Mouse (Mus musculus): Measurements from ENCODE around the gene Nrarp. TPM values are rescaled to one million over a fixed set of nuclear protein-coding genes. Genes with fewer than 3 reads are reported as not detected.

Nrarp gene
- polyA plus RNA-seq, 1 experiment from 2014 or later = 16.9 TPM

DNA sequence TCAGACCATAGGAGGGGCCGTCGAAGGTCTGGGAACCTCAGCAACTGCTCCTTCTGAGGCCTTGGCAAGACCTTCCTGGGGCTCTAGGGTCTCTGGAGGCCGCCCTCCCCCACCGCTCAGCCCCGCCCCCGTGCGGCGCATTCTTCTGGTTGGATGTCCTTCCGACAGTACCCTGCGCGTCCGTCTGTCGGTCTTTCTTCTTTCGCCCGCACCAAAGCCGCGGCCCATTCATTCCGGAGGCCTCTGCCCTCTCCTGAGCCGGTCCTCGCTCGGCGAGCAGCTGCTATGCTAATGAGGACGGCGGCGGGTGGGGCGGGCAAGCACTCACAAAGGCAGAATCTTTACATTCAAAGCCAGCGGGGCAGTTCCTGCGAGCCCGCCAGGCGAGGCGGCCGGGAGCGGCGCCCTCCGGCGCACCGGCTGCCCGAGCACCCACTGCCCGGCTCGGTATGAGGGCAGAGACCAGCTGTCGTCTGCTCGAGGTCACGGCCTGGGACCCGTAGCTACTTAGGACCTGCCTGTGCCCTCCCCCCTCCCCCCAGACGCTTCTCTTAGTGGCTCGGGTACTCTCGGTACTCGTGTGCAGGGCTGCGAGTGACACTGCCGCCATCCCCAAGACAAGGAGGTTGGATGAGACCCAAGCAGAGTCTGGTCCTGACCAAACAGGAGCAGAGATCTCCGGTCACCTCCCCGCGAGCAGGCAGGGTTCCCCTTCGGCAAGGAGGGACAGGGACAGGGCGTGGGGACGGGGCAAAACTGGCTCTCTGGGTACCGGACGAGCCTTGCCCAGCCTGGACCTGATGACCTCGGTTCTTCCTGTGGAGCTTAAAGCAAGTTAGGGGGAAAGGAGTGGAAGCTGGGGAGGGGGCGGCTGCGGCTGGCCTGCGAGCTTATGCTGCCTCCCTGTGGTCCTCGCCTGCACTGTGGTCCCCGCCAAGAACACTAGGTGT is 5.3 kb downstream of the Nrarp start:
- Histone ChIP-seq H3K27ac (peak overlapping the region; percentile 78), H3K4me1 (peaks cover 22% of the 10 kb centered on the region), H3K9me3 (no peaks in the 10 kb centered on the region), H3K4me3 (replicated peaks) (peak overlapping the region; percentile 53), H3K4me2 (peak overlapping the region; percentile 98), H3K27me3 (replicated peaks) (peaks cover 28% of the 10 kb centered on the region), H3K36me3 (no peaks in the 10 kb centered on the region), H3K9ac (peak overlapping the region; percentile 38; the same call in 1 of the 2 replicates)
- under 1% methylated on average over 64 of the region's 64 CpGs for WGBS
- peak; percentile 59 for ATAC-seq (ENCODE audit: insufficient read depth, low FRiP score, low read depth)

DNA sequence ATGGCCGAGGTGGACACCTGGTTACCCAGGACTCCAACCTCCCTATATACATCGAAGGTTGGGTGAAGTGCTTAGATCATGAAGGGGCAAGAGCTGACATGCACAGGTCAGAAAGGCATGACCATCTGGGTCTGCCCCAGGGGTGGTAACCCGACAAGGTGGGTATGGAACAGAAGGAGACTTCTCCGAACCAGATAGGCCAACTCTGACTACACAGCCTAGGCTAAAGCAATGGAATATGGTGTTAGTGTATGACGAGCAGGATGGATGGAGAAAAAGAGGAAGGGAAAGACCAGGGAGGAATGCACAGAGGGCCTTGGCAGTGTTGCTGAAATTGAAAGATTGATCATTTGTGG is 6.0 kb downstream of the Nrarp start:
- Histone ChIP-seq H3K4me1 (0 out of 2 replicates have a peak, but pooled peaks cover 15% of the 10 kb centered on the region), H3K9me3 (no peaks in the 10 kb centered on the region), H3K27ac (no peak overlapping the region), H3K27me3 (replicated peaks) (peaks cover 21% of the 10 kb centered on the region), H3K4me2 (peak overlapping the region; percentile 98), H3K4me3 (replicated peaks) (peak overlapping the region; percentile 53), H3K36me3 (no peaks in the 10 kb centered on the region), H3K9ac (no peak overlapping the region)
- ATAC-seq (ENCODE audit: insufficient read depth, low FRiP score, low read depth) = no peak
- 32% methylated on average over 5 of the region's 5 CpGs for WGBS

DNA sequence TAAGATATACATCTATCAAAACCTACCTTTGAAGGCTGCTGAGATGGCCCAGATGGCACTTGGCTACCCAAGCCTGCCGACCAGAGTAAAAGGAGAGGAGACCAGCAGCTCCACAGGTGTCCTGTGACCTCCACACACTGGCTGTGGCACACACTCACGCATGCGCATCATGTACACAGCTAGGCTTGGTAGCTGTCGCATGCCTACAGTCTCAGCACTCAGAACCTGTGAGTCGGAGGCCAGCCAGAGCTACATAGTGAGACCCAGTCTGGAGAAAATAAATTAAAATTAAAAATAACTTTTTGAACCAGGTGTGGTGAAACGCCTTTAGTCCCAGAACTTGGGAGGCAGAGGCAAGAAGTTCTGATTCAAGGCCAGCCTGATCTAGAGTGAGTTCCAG is 7.3 kb downstream of the Nrarp start:
- Histone ChIP-seq H3K9ac (no peak overlapping the region), H3K9me3 (no peaks in the 10 kb centered on the region), H3K4me3 (replicated peaks) (no peak overlapping the region), H3K4me1 (0 out of 2 replicates have a peak, but pooled peaks cover 11% of the 10 kb centered on the region), H3K27ac (no peak overlapping the region), H3K36me3 (no peaks in the 10 kb centered on the region), H3K27me3 (replicated peaks) (peaks cover 17% of the 10 kb centered on the region; the same call in 1 of the 2 replicates), H3K4me2 (no peak overlapping the region)
- no peak for ATAC-seq (ENCODE audit: insufficient read depth, low FRiP score, low read depth)
- WGBS = 81% methylated on average over 6 of the region's 6 CpGs

DNA sequence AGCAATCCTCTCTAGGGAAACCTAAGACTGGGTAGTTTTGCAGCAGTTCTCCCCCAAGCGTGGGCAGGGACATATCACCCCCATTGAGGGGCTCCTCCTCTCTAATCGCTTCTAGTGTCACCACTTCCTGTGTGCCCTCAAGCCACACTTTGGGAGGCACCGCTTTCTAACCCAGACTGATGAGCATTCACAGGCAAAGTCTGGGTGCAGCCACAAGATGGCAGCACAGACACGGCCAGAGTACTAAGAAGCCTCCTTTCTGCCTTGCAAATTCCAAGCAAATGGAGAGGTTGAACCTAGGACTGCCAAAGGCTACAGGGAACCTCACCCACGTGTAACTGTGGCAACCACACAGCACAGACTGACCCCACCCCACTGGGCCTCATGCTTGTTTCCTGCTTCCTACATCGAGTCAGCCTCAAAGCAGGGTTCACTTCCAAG is 12.8 kb downstream of the Nrarp start:
- peak; percentile 79 for ATAC-seq (ENCODE audit: insufficient read depth, low FRiP score, low read depth)
- no peak overlapping the region for H3K4me3 ChIP-seq (replicated peaks)
- peak overlapping the region; percentile 32 for H3K4me2 ChIP-seq
- 0 out of 2 replicates have a peak, but pooled peaks cover 4% of the 10 kb centered on the region for H3K27me3 ChIP-seq (replicated peaks)
- WGBS = 2% methylated on average over 6 of the region's 6 CpGs
- peaks cover 29% of the 10 kb centered on the region for H3K4me1 ChIP-seq
- no peaks in the 10 kb centered on the region for H3K9me3 ChIP-seq
- no peaks in the 10 kb centered on the region for H3K36me3 ChIP-seq
- H3K9ac ChIP-seq = no peak overlapping the region
- no peak overlapping the region for H3K27ac ChIP-seq

DNA sequence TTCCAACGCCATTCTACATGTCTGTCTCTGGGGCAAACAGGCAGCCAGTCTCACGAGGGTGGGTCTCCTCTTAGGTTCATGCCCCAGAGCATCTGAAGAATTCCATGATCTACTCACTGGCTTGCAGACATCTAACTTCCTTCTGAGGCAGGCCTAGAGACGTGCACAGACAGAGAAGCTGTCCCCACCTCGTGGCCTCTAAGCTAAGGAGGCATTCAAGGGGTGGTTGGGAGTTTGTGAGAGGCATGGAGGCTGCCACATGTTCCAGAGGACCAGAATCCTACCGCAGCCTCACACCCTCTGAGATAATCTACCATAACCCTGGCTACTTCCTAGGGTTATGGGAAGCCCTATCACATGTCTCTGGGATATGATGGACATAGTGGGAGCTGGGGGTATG is 13.4 kb downstream of the Nrarp start:
- Histone ChIP-seq H3K27me3 (replicated peaks) (0 out of 2 replicates have a peak, but pooled peaks cover 4% of the 10 kb centered on the region), H3K9ac (no peak overlapping the region), H3K4me3 (replicated peaks) (no peak overlapping the region), H3K4me2 (peak overlapping the region; percentile 66), H3K4me1 (peaks cover 29% of the 10 kb centered on the region), H3K9me3 (no peaks in the 10 kb centered on the region), H3K36me3 (no peaks in the 10 kb centered on the region), H3K27ac (peak overlapping the region; percentile 67; the same call in 1 of the 2 replicates)
- WGBS = 71% methylated on average over 5 of the region's 5 CpGs
- ATAC-seq (ENCODE audit: insufficient read depth, low FRiP score, low read depth) = no peak

DNA sequence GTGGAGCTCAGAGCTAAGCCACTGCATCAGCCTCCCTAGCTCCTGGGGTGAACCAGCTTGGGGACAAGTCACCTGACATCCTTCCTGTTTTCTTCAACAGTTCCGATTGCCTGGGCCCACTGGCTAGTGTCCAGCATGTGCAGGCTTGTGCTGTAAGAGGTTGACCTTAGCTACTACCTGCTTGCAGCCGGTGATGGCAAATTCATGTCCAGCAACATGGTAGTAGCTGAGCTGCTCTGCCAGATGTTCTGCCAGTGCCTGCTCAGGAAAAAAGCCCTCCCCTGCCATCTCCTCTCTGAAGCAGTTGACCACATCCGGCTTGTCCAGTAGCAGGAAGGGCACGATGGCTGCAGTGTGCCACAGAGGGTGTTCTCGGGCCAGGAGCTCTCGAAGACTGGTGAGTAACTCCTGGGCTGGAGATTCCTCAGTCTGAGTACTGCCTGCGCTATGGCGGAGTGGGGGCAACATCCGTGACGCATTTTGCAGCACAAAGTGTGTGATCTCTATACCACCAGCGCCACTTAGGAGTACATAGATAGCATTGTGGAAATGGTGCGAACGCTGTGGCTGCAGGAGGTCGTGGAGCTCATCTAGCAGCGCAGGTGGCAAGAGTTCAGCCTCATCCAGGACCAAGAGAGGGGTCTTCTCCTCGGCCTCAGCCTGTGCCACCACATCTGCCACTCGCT is 14.1 kb downstream of the Nrarp start:
- H3K36me3 ChIP-seq = 0 out of 2 replicates have a peak, but pooled peaks cover 2% of the 10 kb centered on the region
- 80% methylated on average over 17 of the region's 17 CpGs for WGBS
- H3K9me3 ChIP-seq = no peaks in the 10 kb centered on the region
- H3K9ac ChIP-seq = no peak overlapping the region
- peak overlapping the region; percentile 66 for H3K4me2 ChIP-seq
- H3K27me3 ChIP-seq (replicated peaks) = 0 out of 2 replicates have a peak, but pooled peaks cover 4% of the 10 kb centered on the region
- peaks cover 29% of the 10 kb centered on the region for H3K4me1 ChIP-seq
- H3K4me3 ChIP-seq (replicated peaks) = peak overlapping the region; percentile 43
- ATAC-seq (ENCODE audit: insufficient read depth, low FRiP score, low read depth) = no peak
- H3K27ac ChIP-seq = peak overlapping the region; percentile 90; the same call in 1 of the 2 replicates

DNA sequence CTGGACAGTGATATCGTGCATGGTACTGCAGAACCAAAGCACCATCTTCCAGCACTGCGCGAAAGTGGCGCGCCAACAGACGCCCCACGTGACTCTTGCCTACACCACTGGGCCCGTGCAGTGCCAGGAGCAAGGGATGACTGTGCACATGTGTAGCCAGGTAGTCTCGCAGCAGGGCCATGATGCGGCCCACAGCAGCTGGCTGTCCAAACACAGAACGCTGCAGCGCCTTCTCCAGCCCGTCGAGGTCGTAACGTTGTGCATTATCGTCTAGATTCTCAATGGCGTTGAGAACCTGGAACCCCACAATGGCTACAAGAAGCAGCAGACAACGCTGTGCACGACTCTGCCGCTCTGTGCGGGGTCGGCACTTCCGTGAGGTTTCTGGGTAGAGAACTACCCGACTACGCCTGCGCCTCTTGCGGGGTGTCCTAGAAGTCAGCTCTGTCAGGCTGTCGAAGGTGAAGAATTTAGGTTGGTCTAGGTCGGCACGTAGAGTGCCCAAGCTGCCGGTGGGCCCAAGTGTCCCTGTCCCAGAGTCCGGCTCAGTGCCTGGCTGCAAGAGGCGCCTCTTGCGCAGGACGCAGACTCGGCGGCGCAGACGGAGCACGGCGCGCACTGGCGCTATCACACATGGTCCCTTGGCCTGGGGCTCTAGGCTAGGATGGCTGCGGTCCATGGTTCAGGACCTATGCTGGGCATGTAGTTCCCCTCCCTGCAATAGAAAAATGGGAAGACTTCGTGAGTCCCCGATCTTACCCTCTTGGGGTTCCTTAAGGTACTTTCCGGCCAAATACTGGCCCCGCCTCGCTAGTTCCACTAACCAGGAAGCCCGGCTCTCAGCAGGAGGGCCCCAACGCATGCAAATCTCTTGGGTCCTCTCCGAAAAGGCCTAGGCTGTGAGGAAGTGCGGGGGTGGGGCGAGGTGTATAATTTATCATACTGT is 14.9 kb downstream of the Nrarp start:
- H3K9ac ChIP-seq = peak overlapping the region; percentile 24
- 17% methylated on average over 55 of the region's 55 CpGs for WGBS

DNA sequence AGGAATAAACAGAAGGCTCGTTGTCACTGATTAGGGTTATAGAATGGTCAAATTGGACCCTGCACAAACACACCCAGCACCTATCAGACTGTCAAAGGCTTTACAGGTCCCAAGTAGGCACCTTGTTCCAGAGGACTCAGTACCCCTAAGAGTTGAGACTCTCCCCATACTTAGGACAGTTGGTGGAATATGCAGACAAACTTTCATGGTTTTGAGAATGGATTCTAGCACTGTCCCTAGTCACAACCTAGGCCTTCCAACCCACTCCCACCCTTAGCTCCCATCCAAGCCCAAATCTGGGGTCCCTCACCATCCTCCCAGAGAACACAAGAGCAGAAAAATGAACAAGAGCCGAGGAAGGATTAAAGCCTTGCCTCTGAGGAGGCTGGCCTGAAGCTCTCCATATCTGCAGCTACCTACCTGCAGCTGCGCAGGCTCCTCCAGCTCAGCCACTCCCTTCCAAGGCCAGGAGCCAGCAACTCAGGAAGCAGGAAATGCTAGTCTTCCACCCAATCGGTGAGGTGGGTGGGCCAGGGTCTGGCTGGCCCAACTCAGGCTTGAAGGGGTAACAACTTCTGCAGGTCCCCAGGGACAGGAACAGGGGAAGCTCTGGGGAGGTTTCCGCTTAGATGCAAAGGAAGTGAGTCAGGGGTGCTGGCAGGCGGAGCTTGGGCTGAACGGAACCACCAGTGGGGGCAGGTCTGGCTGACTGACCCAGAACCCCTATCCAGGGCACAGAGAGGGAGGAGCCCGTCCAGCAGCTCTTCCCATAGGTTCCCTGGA is 15.8 kb downstream of the Nrarp start, which contains the start of gene Tor4a:
TSS of gene Tor4a (minus strand) at position 715 of the 783 bp plus-strand sequence.
- Histone ChIP-seq H3K4me1 (peaks cover 29% of the 10 kb centered on the region), H3K27me3 (replicated peaks) (0 out of 2 replicates have a peak, but pooled peaks cover 4% of the 10 kb centered on the region), H3K4me3 (replicated peaks) (peak within 1 kb of the TSS; percentile 43), H3K27ac (peak within 1 kb of the TSS; percentile 90), H3K9ac (peak within 1 kb of the TSS; percentile 24), H3K36me3 (peaks cover 18% of the 10 kb centered on the region), H3K9me3 (no peaks in the 10 kb centered on the region), H3K4me2 (peak within 1 kb of the TSS; percentile 66)
- ATAC-seq (ENCODE audit: insufficient read depth, low FRiP score, low read depth) = peak; percentile 85
- WGBS = 8% methylated on average over 8 of the region's 8 CpGs

More for the DNA sequence above, 14.9 kb downstream of the Nrarp start:
- peak overlapping the region; percentile 66 for H3K4me2 ChIP-seq
- H3K4me3 ChIP-seq (replicated peaks) = peak overlapping the region; percentile 43
- peaks cover 10% of the 10 kb centered on the region for H3K36me3 ChIP-seq
- H3K4me1 ChIP-seq = peaks cover 29% of the 10 kb centered on the region
- peak overlapping the region; percentile 90 for H3K27ac ChIP-seq
- peak; percentile 21; the same call in 1 of the 2 replicates for ATAC-seq (ENCODE audit: insufficient read depth, low FRiP score, low read depth)
- no peaks in the 10 kb centered on the region for H3K9me3 ChIP-seq
- H3K27me3 ChIP-seq (replicated peaks) = 0 out of 2 replicates have a peak, but pooled peaks cover 4% of the 10 kb centered on the region

DNA sequence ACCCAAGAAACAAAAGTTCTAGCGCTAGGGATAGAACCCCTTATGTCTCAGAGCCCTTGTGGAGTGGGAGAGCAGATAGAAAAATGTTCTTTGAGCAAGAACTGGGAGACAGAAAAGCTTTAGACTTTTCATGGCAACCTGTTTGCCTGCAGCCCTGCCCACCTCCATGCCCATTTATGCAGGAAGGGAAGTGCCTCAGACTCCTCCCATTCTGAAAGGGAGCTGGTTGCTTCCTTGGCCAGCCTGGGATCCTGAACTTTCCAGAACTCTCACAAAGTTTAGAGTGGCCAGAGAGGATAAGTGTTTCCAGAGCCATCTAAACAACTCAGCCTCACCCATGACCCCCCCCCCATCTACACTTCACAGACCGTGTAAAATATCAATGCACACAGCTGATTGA is 16.6 kb downstream of the Nrarp start:
- Histone ChIP-seq H3K4me3 (replicated peaks) (peak overlapping the region; percentile 43; the same call in 1 of the 2 replicates), H3K27ac (peak overlapping the region; percentile 90), H3K9ac (0 out of 2 replicates have a peak overlapping the region, but pooled peaks have one; percentile 4), H3K4me1 (peaks cover 29% of the 10 kb centered on the region), H3K36me3 (peaks cover 26% of the 10 kb centered on the region), H3K9me3 (no peaks in the 10 kb centered on the region), H3K4me2 (peak overlapping the region; percentile 66), H3K27me3 (replicated peaks) (0 out of 2 replicates have a peak, but pooled peaks cover 4% of the 10 kb centered on the region)
- 22% methylated on average over 2 of the region's 2 CpGs for WGBS
- no peak for ATAC-seq (ENCODE audit: insufficient read depth, low FRiP score, low read depth)

DNA sequence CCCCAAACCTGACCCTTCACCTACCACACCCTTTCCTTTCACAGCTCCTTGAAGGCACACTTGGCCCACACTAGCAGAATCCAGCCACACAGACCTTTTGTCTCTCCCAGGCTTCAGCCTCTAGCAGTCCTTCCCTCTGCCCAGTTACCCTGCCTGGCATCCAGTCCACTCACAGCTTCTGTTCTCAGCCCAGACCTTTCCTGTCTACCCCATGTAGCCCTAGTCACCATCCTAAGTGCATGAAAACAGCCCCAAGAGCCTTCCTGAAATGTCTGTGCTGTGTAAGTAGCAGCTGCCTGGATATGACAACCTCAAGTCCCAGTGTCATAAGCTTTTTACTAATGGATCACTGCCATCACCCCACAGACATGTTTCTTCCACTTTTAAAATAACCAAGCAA is 17.4 kb downstream of the Nrarp start:
- H3K4me2 ChIP-seq = no peak overlapping the region
- ATAC-seq (ENCODE audit: insufficient read depth, low FRiP score, low read depth) = no peak
- 0 out of 2 replicates have a peak overlapping the region, but pooled peaks have one; percentile 90 for H3K27ac ChIP-seq
- H3K9ac ChIP-seq = no peak overlapping the region
- H3K36me3 ChIP-seq = peaks cover 34% of the 10 kb centered on the region
- H3K27me3 ChIP-seq (replicated peaks) = 0 out of 2 replicates have a peak, but pooled peaks cover 4% of the 10 kb centered on the region
- no peaks in the 10 kb centered on the region for H3K9me3 ChIP-seq
- peaks cover 29% of the 10 kb centered on the region for H3K4me1 ChIP-seq
- no peak overlapping the region for H3K4me3 ChIP-seq (replicated peaks)

All from stomach, embryonic 15.5 days (tissue).